Mouse (Mus musculus): ENCODE results near the gene Map7. TPM values are rescaled to one million over a fixed set of nuclear protein-coding genes. Genes with fewer than 3 reads are reported as not detected.

The Map7 gene
- polyA plus RNA-seq, 1 experiment from 2014 or later: 47.0 TPM

- Histone ChIP-seq H3K9ac (ENCODE audit: low read depth, low read length) (no peak overlapping the region), H3K27ac (ENCODE audit: low read depth, low read length) (peak overlapping the region; percentile 73), H3K4me2 (replicated peaks; ENCODE audit: low read depth) (peak overlapping the region; percentile 24; the same call in 1 of the 2 replicates), H3K36me3 (ENCODE audit: control insufficient read depth, insufficient read depth) (no peaks in the 10 kb centered on the region), H3K4me1 (replicated peaks; ENCODE audit: control insufficient read depth, insufficient read depth, low read length) (0 out of 2 replicates have a peak, but pooled peaks cover 4% of the 10 kb centered on the region), H3K9me3 (ENCODE audit: control insufficient read depth) (no peaks in the 10 kb centered on the region; the same call in 1 of the 2 replicates), H3K27me3 (replicated peaks; ENCODE audit: control insufficient read depth, insufficient read depth, low read length) (no peaks in the 10 kb centered on the region), H3K4me3 (ENCODE audit: low read depth, low read length) (no peak overlapping the region)
- 0 out of 2 replicates have a peak, but pooled peaks have one; percentile 7 for TF ChIP-seq CTCF (IDR thresholded peaks at IDR 0.05; ENCODE audit: low read depth)
- WGBS: 18% methylated on average over 12 of the region's 12 CpGs
- ATAC-seq: peak; percentile 87
Observed at GRCm38 (mm10) chr10:20178807-20179605, 30.7 kb downstream of the Map7 start.

DNA sequence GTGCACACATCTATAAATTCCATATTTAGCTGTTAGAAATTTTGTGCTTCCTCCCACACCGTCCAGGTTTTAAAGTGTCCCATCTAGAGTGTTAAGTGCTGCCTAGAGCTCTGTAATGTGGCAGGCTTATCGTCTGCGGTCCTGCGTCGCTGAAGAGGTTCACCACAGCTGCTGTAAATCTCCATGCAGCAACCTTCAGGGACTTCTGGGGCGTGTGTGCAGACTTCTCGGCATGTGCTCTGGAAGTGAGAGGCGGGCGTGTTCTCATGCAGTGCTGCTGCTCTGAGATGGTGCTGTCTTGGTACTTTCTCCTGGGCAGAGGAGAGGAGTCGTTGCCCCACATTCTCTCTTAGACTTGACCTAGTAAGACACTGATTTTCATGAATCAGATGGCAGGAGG is 32.9 kb downstream of the Map7 start:
- no peaks in the 10 kb centered on the region for H3K36me3 ChIP-seq (ENCODE audit: control insufficient read depth, insufficient read depth)
- H3K27me3 ChIP-seq (replicated peaks; ENCODE audit: control insufficient read depth, insufficient read depth, low read length): no peaks in the 10 kb centered on the region
- ATAC-seq: no peak
- H3K4me3 ChIP-seq (ENCODE audit: low read depth, low read length): no peak overlapping the region
- 0 out of 2 replicates have a peak, but pooled peaks cover 4% of the 10 kb centered on the region for H3K4me1 ChIP-seq (replicated peaks; ENCODE audit: control insufficient read depth, insufficient read depth, low read length)
- no peak for TF ChIP-seq CTCF (IDR thresholded peaks at IDR 0.05; ENCODE audit: low read depth)
- no peak overlapping the region for H3K4me2 ChIP-seq (replicated peaks; ENCODE audit: low read depth)
- no peaks in the 10 kb centered on the region for H3K9me3 ChIP-seq (ENCODE audit: control insufficient read depth)
- no peak overlapping the region for H3K27ac ChIP-seq (ENCODE audit: low read depth, low read length)
- 18% methylated on average over 10 of the region's 10 CpGs for WGBS
- no peak overlapping the region for H3K9ac ChIP-seq (ENCODE audit: low read depth, low read length)

GRCm38 (mm10) chr10:20181680-20182399 is 33.6 kb downstream of the Map7 start:
- no peaks in the 10 kb centered on the region for H3K36me3 ChIP-seq (ENCODE audit: control insufficient read depth, insufficient read depth)

GRCm38 (mm10) chr10:20184326-20184725 is 36.1 kb downstream of the Map7 start:
- Histone ChIP-seq H3K27ac (ENCODE audit: low read depth, low read length) (no peak overlapping the region), H3K9ac (ENCODE audit: low read depth, low read length) (no peak overlapping the region), H3K4me3 (ENCODE audit: low read depth, low read length) (no peak overlapping the region), H3K4me2 (replicated peaks; ENCODE audit: low read depth) (no peak overlapping the region), H3K9me3 (ENCODE audit: control insufficient read depth) (no peaks in the 10 kb centered on the region), H3K4me1 (replicated peaks; ENCODE audit: control insufficient read depth, insufficient read depth, low read length) (peaks cover 8% of the 10 kb centered on the region; the same call in 1 of the 2 replicates), H3K27me3 (replicated peaks; ENCODE audit: control insufficient read depth, insufficient read depth, low read length) (no peaks in the 10 kb centered on the region), H3K36me3 (ENCODE audit: control insufficient read depth, insufficient read depth) (no peaks in the 10 kb centered on the region)
- no peak for ATAC-seq
- WGBS: 62% methylated on average over 4 of the region's 4 CpGs
- no peak for TF ChIP-seq CTCF (IDR thresholded peaks at IDR 0.05; ENCODE audit: low read depth)

More at GRCm38 (mm10) chr10:20181680-20182399, 33.6 kb downstream of the Map7 start:
- 0 out of 2 replicates have a peak, but pooled peaks cover 4% of the 10 kb centered on the region for H3K4me1 ChIP-seq (replicated peaks; ENCODE audit: control insufficient read depth, insufficient read depth, low read length)
- ATAC-seq: no peak
- TF ChIP-seq CTCF (IDR thresholded peaks at IDR 0.05; ENCODE audit: low read depth): no peak
- no peaks in the 10 kb centered on the region for H3K9me3 ChIP-seq (ENCODE audit: control insufficient read depth)
- H3K27ac ChIP-seq (ENCODE audit: low read depth, low read length): no peak overlapping the region
- no peak overlapping the region for H3K9ac ChIP-seq (ENCODE audit: low read depth, low read length)
- H3K4me3 ChIP-seq (ENCODE audit: low read depth, low read length): no peak overlapping the region
- no peaks in the 10 kb centered on the region for H3K27me3 ChIP-seq (replicated peaks; ENCODE audit: control insufficient read depth, insufficient read depth, low read length)
- 58% methylated on average over 11 of the region's 11 CpGs for WGBS
- H3K4me2 ChIP-seq (replicated peaks; ENCODE audit: low read depth): no peak overlapping the region

GRCm38 (mm10) chr10:20185264-20185663 is 37.0 kb downstream of the Map7 start:
- no peak for TF ChIP-seq CTCF (IDR thresholded peaks at IDR 0.05; ENCODE audit: low read depth)
- H3K27ac ChIP-seq (ENCODE audit: low read depth, low read length): no peak overlapping the region
- no peak overlapping the region for H3K4me2 ChIP-seq (replicated peaks; ENCODE audit: low read depth)
- H3K4me3 ChIP-seq (ENCODE audit: low read depth, low read length): no peak overlapping the region
- WGBS: 84% methylated on average over 4 of the region's 4 CpGs
- ATAC-seq: no peak
- H3K27me3 ChIP-seq (replicated peaks; ENCODE audit: control insufficient read depth, insufficient read depth, low read length): no peaks in the 10 kb centered on the region
- H3K4me1 ChIP-seq (replicated peaks; ENCODE audit: control insufficient read depth, insufficient read depth, low read length): peaks cover 8% of the 10 kb centered on the region; the same call in 1 of the 2 replicates
- H3K9ac ChIP-seq (ENCODE audit: low read depth, low read length): no peak overlapping the region
- no peaks in the 10 kb centered on the region for H3K36me3 ChIP-seq (ENCODE audit: control insufficient read depth, insufficient read depth)
- H3K9me3 ChIP-seq (ENCODE audit: control insufficient read depth): no peaks in the 10 kb centered on the region

GRCm38 (mm10) chr10:20185806-20186205 is 37.5 kb downstream of the Map7 start:
- Histone ChIP-seq H3K9me3 (ENCODE audit: control insufficient read depth) (no peaks in the 10 kb centered on the region), H3K27me3 (replicated peaks; ENCODE audit: control insufficient read depth, insufficient read depth, low read length) (no peaks in the 10 kb centered on the region), H3K9ac (ENCODE audit: low read depth, low read length) (no peak overlapping the region), H3K4me1 (replicated peaks; ENCODE audit: control insufficient read depth, insufficient read depth, low read length) (peaks cover 8% of the 10 kb centered on the region; the same call in 1 of the 2 replicates), H3K36me3 (ENCODE audit: control insufficient read depth, insufficient read depth) (no peaks in the 10 kb centered on the region), H3K27ac (ENCODE audit: low read depth, low read length) (peak overlapping the region; percentile 87; the same call in 1 of the 2 replicates), H3K4me2 (replicated peaks; ENCODE audit: low read depth) (no peak overlapping the region), H3K4me3 (ENCODE audit: low read depth, low read length) (no peak overlapping the region)
- WGBS: 98% methylated on average over 2 of the region's 2 CpGs
- ATAC-seq: no peak
- TF ChIP-seq CTCF (IDR thresholded peaks at IDR 0.05; ENCODE audit: low read depth): no peak
